Mouse (Mus musculus) ES-E14 (cell line): ENCODE results near the gene Creb3l2.

Source experiments
- HCFC1 ChIP-seq: IDR thresholded peaks from 2 replicates; pipeline ENCODE4 v1.6.1; 2012; ENCODE audit warnings: low read length, inconsistent platforms, borderline replicate concordance; ENCODE audit not compliant: insufficient read depth
- MAFK ChIP-seq: IDR thresholded peaks from 2 replicates; pipeline ENCODE4 v1.6.1; 2014; ENCODE audit warnings: mild to moderate bottlenecking, low read depth, low read length, inconsistent platforms; ENCODE audit not compliant: insufficient read depth
- ZC3H11A ChIP-seq: IDR thresholded peaks from 2 replicates; pipeline ENCODE4 v1.6.1; 2012; ENCODE audit warnings: low read depth, mild to moderate bottlenecking, inconsistent platforms, low read length, borderline replicate concordance

- TF ChIP-seq HCFC1 (no peak), MAFK (no peak), ZC3H11A (no peak)
Observed at GRCm38 (mm10) chr6:37317904-37318303, 124.0 kb downstream of the Creb3l2 start.
